Mouse (Mus musculus): Measurements from ENCODE around the gene Ins2. TPM values are rescaled to one million over a fixed set of nuclear protein-coding genes. Genes with fewer than 3 reads are reported as not detected.

Ins2 gene
- polyA plus RNA-seq, 1 experiment from 2014 or later, result 199 TPM

DNA sequence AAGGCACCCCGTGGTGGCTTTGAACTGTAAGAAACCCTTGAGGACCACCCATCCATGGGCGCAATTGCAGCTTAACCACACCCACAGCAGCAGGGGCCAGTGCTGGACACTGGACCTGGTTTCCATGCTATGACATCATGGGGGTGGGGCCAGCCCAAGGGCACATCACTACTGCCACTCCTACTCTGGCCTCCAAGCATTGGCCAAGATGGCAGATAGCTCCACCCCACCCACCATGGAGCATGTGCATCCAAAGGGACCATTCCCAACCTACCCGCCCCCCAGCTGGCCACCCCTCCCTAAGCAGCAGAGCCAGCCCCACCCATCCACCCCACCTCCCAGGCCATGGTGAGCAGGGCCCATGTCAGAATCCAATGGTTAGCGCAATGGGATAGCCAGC is 87.1 kb downstream of the Ins2 start:
- ATAC-seq (replicated peaks; ENCODE audit: low FRiP score, low TSS enrichment, low read depth) (peak; percentile 15; the same call in 1 of the 2 replicates), DNase-seq (ENCODE audit: low spot score) (peak; percentile 74)
- peak overlapping the region; percentile 57 for H3K4me3 ChIP-seq (ENCODE audit: low read depth, low read length)
- no peaks in the 10 kb centered on the region for H3K9me3 ChIP-seq (ENCODE audit: control insufficient read depth, low read length)
- peaks cover 78% of the 10 kb centered on the region for H3K27me3 ChIP-seq (replicated peaks; ENCODE audit: control insufficient read depth, insufficient read depth, low read length)
- 0 out of 2 replicates have a peak, but pooled peaks cover 7% of the 10 kb centered on the region for H3K4me1 ChIP-seq (replicated peaks; ENCODE audit: control insufficient read depth, insufficient read depth, low read length)
- H3K36me3 ChIP-seq (ENCODE audit: control insufficient read depth, insufficient read depth, low read length), result peaks cover 42% of the 10 kb centered on the region
- 34% methylated on average over 4 of the region's 4 CpGs for WGBS
- peak overlapping the region; percentile 55 for H3K9ac ChIP-seq (ENCODE audit: low read length)
- 0 out of 2 replicates have a peak overlapping the region, but pooled peaks have one; percentile 6 for H3K27ac ChIP-seq (ENCODE audit: low read depth)
- H3K4me2 ChIP-seq (ENCODE audit: low read length), result peak overlapping the region; percentile 61

DNA sequence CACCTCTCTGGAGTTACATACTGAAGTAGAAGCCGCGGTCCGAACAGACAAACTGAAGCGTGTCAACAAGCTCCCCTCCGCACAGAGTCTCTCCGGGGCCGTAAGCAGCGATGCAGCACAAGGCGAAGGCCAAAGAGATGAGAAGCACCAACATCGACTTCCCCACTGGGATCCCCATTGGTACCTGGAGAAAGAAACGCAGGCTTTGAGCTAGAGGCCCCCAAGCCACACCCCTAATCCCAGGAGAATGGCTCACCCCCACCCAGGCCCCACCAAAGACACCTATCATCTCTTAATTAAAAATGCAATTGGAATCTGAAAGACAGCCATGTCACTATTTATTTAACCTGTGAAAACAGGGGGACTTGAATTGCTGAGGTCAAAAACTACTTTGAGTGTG is 87.5 kb downstream of the Ins2 start:
- 0 out of 2 replicates have a peak overlapping the region, but pooled peaks have one; percentile 6 for H3K27ac ChIP-seq (ENCODE audit: low read depth)

DNA sequence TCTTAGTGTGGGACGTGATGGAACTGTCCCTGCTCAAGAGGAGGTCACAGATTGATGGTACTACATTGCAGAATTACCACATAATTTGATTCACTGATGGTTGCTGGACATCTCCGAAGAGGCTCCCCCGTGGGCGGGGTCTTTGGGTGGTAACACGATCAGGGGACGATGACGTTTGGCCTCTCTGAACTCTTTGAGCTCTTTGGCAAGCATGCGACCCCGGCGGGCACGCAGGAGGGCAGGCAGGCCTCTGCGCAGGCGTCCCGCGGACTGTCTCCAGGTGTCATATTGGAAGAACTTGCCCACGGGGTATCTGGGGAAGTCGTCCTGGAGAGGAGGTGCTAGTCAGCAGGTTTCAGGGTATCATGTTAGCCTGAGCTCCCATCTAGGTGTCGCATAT is 89.5 kb downstream of the Ins2 start:
- WGBS, result 16% methylated on average over 18 of the region's 18 CpGs
- no peak for DNase-seq (ENCODE audit: low spot score)
- Histone ChIP-seq H3K27ac (ENCODE audit: low read depth) (peak overlapping the region; percentile 17), H3K4me3 (ENCODE audit: low read depth, low read length) (no peak overlapping the region), H3K4me1 (replicated peaks; ENCODE audit: control insufficient read depth, insufficient read depth, low read length) (0 out of 2 replicates have a peak, but pooled peaks cover 4% of the 10 kb centered on the region), H3K27me3 (replicated peaks; ENCODE audit: control insufficient read depth, insufficient read depth, low read length) (peaks cover 55% of the 10 kb centered on the region), H3K9me3 (ENCODE audit: control insufficient read depth, low read length) (no peaks in the 10 kb centered on the region), H3K36me3 (ENCODE audit: control insufficient read depth, insufficient read depth, low read length) (peaks cover 42% of the 10 kb centered on the region), H3K9ac (ENCODE audit: low read length) (peak overlapping the region; percentile 55), H3K4me2 (ENCODE audit: low read length) (peak overlapping the region; percentile 61)
- no peak for ATAC-seq (replicated peaks; ENCODE audit: low FRiP score, low TSS enrichment, low read depth)

More for the DNA sequence above, 87.5 kb downstream of the Ins2 start:
- DNase-seq (ENCODE audit: low spot score), result peak; percentile 59
- 12% methylated on average over 11 of the region's 11 CpGs for WGBS
- ATAC-seq (replicated peaks; ENCODE audit: low FRiP score, low TSS enrichment, low read depth), result no peak
- H3K4me1 ChIP-seq (replicated peaks; ENCODE audit: control insufficient read depth, insufficient read depth, low read length), result 0 out of 2 replicates have a peak, but pooled peaks cover 7% of the 10 kb centered on the region
- H3K4me3 ChIP-seq (ENCODE audit: low read depth, low read length), result peak overlapping the region; percentile 57
- peak overlapping the region; percentile 61 for H3K4me2 ChIP-seq (ENCODE audit: low read length)
- peaks cover 74% of the 10 kb centered on the region for H3K27me3 ChIP-seq (replicated peaks; ENCODE audit: control insufficient read depth, insufficient read depth, low read length)
- peaks cover 42% of the 10 kb centered on the region for H3K36me3 ChIP-seq (ENCODE audit: control insufficient read depth, insufficient read depth, low read length)
- no peaks in the 10 kb centered on the region for H3K9me3 ChIP-seq (ENCODE audit: control insufficient read depth, low read length)
- peak overlapping the region; percentile 55 for H3K9ac ChIP-seq (ENCODE audit: low read length)

DNA sequence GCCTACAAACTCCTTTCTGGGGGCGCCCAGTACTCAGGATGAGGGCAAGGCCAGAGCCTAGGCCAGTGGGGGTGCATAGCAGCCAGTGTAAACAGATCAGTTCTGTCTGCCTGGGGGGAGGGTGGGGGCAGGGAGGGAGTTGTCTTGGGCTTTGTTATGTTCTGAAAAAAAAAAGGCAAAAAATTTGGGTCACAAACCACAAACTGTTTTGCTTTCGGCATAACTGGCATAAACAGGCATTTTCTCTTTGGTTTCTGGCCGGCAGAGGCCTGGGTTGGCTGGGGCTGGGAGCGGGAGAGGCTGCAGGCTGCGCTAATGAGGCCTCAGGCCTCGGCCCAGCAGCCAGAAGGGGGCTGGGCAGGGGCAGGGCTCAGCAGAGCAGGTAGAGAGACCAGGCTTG is 96.5 kb downstream of the Ins2 start:
- H3K4me3 ChIP-seq (ENCODE audit: low read depth, low read length), result no peak overlapping the region
- ATAC-seq (replicated peaks; ENCODE audit: low FRiP score, low TSS enrichment, low read depth) (no peak), DNase-seq (ENCODE audit: low spot score) (no peak)
- 0 out of 2 replicates have a peak, but pooled peaks cover 2% of the 10 kb centered on the region for H3K9me3 ChIP-seq (ENCODE audit: control insufficient read depth, low read length)
- 36% methylated on average over 6 of the region's 6 CpGs for WGBS
- peaks cover 3% of the 10 kb centered on the region for H3K36me3 ChIP-seq (ENCODE audit: control insufficient read depth, insufficient read depth, low read length)
- no peak overlapping the region for H3K27ac ChIP-seq (ENCODE audit: low read depth)
- H3K4me2 ChIP-seq (ENCODE audit: low read length), result no peak overlapping the region
- H3K4me1 ChIP-seq (replicated peaks; ENCODE audit: control insufficient read depth, insufficient read depth, low read length), result no peaks in the 10 kb centered on the region
- no peak overlapping the region for H3K9ac ChIP-seq (ENCODE audit: low read length)
- no peaks in the 10 kb centered on the region for H3K27me3 ChIP-seq (replicated peaks; ENCODE audit: control insufficient read depth, insufficient read depth, low read length)

DNA sequence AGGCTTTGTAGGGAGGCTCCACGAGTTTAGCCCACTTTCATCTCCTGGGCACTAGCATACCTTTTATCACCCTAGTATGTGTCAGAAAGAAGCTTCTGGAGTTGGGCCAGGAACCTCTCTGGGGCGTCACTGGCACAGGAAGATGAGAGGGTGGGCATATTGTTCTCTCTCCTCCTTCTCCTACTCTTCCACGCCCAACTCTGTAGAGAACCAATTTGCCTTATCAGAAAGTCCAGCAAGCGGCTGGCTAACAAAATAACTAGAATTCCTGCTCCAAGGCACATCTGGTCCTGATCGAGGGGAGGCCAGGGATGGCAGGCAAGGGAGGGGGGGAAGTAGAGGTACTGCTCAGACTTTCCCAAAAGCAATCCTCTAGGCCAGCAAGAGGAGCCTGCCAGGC is 98.1 kb downstream of the Ins2 start:
- WGBS, result 33% methylated on average over 5 of the region's 5 CpGs
- DNase-seq (ENCODE audit: low spot score), result no peak
- no peaks in the 10 kb centered on the region for H3K4me1 ChIP-seq (replicated peaks; ENCODE audit: control insufficient read depth, insufficient read depth, low read length)

DNA sequence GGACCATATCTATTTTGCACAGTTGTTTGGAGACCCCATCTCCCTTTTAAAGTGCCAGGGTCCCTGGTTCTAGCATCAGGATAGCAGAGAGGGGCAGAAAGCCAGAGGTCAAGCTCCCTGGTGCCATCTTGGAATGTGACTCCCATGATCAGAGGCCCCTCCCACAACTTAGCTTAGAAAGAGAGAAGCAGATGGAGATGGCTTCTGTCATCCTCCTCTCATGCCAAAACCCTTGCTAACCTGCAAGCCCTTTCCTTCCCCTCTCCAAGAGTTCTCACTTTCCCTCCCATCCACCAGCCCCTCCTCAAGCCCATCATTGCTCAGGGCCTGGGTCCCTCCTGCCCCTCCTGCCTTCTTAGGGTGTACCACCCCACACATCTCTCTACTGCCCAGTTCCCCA is 107.0 kb downstream of the Ins2 start:
- H3K9ac ChIP-seq (ENCODE audit: low read length), result no peak overlapping the region
- H3K9me3 ChIP-seq (ENCODE audit: control insufficient read depth, low read length), result no peaks in the 10 kb centered on the region
- H3K4me3 ChIP-seq (ENCODE audit: low read depth, low read length), result no peak overlapping the region
- no peak overlapping the region for H3K27ac ChIP-seq (ENCODE audit: low read depth)
- no peak overlapping the region for H3K4me2 ChIP-seq (ENCODE audit: low read length)
- DNase-seq (ENCODE audit: low spot score) (no peak), ATAC-seq (replicated peaks; ENCODE audit: low FRiP score, low TSS enrichment, low read depth) (no peak)
- H3K36me3 ChIP-seq (ENCODE audit: control insufficient read depth, insufficient read depth, low read length), result no peaks in the 10 kb centered on the region
- H3K4me1 ChIP-seq (replicated peaks; ENCODE audit: control insufficient read depth, insufficient read depth, low read length), result no peaks in the 10 kb centered on the region
- H3K27me3 ChIP-seq (replicated peaks; ENCODE audit: control insufficient read depth, insufficient read depth, low read length), result no peaks in the 10 kb centered on the region

More for the DNA sequence above, 98.1 kb downstream of the Ins2 start:
- Histone ChIP-seq H3K36me3 (ENCODE audit: control insufficient read depth, insufficient read depth, low read length) (no peaks in the 10 kb centered on the region), H3K9me3 (ENCODE audit: control insufficient read depth, low read length) (0 out of 2 replicates have a peak, but pooled peaks cover 2% of the 10 kb centered on the region), H3K4me2 (ENCODE audit: low read length) (no peak overlapping the region), H3K27me3 (replicated peaks; ENCODE audit: control insufficient read depth, insufficient read depth, low read length) (no peaks in the 10 kb centered on the region), H3K27ac (ENCODE audit: low read depth) (no peak overlapping the region), H3K9ac (ENCODE audit: low read length) (no peak overlapping the region), H3K4me3 (ENCODE audit: low read depth, low read length) (no peak overlapping the region)
- ATAC-seq (replicated peaks; ENCODE audit: low FRiP score, low TSS enrichment, low read depth), result no peak

DNA sequence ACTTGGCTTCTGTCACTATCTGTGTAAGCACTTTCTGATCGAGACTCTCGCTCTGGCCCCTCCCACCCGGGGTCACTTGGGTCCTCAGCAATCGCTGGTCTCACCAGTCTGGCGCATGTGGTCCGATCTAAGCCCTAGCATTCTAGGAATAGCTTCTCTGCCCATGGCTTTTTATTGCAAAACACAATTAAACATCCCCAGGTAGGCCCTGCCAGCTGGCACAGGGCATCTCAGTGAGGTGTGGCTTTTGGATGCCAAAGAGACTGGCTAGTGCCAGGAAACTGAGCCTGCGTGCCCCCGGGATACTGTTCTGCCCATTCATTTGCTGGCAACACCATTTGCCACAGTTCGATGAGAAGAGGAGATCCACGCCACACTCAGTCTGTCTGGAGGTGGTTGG is 112.5 kb downstream of the Ins2 start:
- H3K4me3 ChIP-seq (ENCODE audit: low read depth, low read length), result no peak overlapping the region
- no peaks in the 10 kb centered on the region for H3K36me3 ChIP-seq (ENCODE audit: control insufficient read depth, insufficient read depth, low read length)
- no peak overlapping the region for H3K27ac ChIP-seq (ENCODE audit: low read depth)
- no peak overlapping the region for H3K9ac ChIP-seq (ENCODE audit: low read length)
- H3K4me2 ChIP-seq (ENCODE audit: low read length), result no peak overlapping the region
- DNase-seq (ENCODE audit: low spot score) (no peak), ATAC-seq (replicated peaks; ENCODE audit: low FRiP score, low TSS enrichment, low read depth) (no peak)
- 73% methylated on average over 10 of the region's 10 CpGs for WGBS
- no peaks in the 10 kb centered on the region for H3K9me3 ChIP-seq (ENCODE audit: control insufficient read depth, low read length)
- H3K4me1 ChIP-seq (replicated peaks; ENCODE audit: control insufficient read depth, insufficient read depth, low read length), result no peaks in the 10 kb centered on the region
- H3K27me3 ChIP-seq (replicated peaks; ENCODE audit: control insufficient read depth, insufficient read depth, low read length), result no peaks in the 10 kb centered on the region

DNA sequence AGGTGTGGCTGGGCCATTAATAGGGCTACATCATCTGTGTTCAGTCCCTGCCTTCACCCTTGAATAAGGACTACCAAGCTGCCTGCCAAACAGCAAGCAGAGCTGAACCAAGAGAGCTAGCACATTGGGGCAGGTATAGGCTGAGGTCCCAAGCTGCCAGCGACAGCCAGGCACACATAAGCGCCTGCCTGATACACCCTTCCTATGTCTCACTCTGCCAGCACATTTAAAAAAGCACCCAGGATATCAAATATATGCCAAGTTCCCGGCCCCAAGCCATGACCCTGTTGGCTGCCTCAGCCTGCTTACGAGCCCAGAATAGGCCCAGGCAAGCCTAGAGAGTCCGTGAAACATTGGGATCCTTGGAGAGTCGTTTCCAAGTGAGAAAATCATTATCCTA is 113.4 kb downstream of the Ins2 start:
- no peak overlapping the region for H3K4me3 ChIP-seq (ENCODE audit: low read depth, low read length)
- no peaks in the 10 kb centered on the region for H3K36me3 ChIP-seq (ENCODE audit: control insufficient read depth, insufficient read depth, low read length)
- no peak overlapping the region for H3K27ac ChIP-seq (ENCODE audit: low read depth)
- DNase-seq (ENCODE audit: low spot score) (no peak), ATAC-seq (replicated peaks; ENCODE audit: low FRiP score, low TSS enrichment, low read depth) (no peak)
- H3K9me3 ChIP-seq (ENCODE audit: control insufficient read depth, low read length), result no peaks in the 10 kb centered on the region
- H3K27me3 ChIP-seq (replicated peaks; ENCODE audit: control insufficient read depth, insufficient read depth, low read length), result no peaks in the 10 kb centered on the region
- no peak overlapping the region for H3K9ac ChIP-seq (ENCODE audit: low read length)
- H3K4me2 ChIP-seq (ENCODE audit: low read length), result no peak overlapping the region
- 80% methylated on average over 6 of the region's 6 CpGs for WGBS
- H3K4me1 ChIP-seq (replicated peaks; ENCODE audit: control insufficient read depth, insufficient read depth, low read length), result no peaks in the 10 kb centered on the region
